Mouse (Mus musculus) ES-E14 (cell line): ENCODE measurements around the gene Lcmt1. TPM values are rescaled to one million over a fixed set of nuclear protein-coding genes. Genes with fewer than 3 reads are reported as not detected.

Source experiments
- DNase-seq: peaks from one replicate; pipeline ENCODE4 v3.0.0-alpha.2; 2013; ENCODE audit warnings: low read depth, low spot score
- H3K27ac ChIP-seq: 2 replicates; pipeline ENCODE4 v1.5.1; 2012; ENCODE audit warnings: low read depth, mild to moderate bottlenecking, low read length, moderate library complexity, mixed read lengths; ENCODE audit not compliant: poor library complexity, insufficient read depth, severe bottlenecking
- H3K36me3 ChIP-seq: 2 replicates; pipeline ENCODE4 v1.6.1; 2012; ENCODE audit warnings: mild to moderate bottlenecking, low read length, moderate library complexity, mixed read lengths; ENCODE audit not compliant: control insufficient read depth, poor library complexity, insufficient read depth, severe bottlenecking
- H3K4me1 ChIP-seq, 2 experiments: fragments of 150-350 bp in 1 of 2; sonication (generic) in 1 of 2; 2 replicates each; pipeline ENCODE4 v1.6.1; 2012; ENCODE audit warnings: low read length in 2 of 2, mild to moderate bottlenecking in 1 of 2, mixed read lengths in 1 of 2; ENCODE audit not compliant: control insufficient read depth in 2 of 2, insufficient read depth in 2 of 2, poor library complexity in 1 of 2
- H3K4me3 ChIP-seq, 2 experiments: fragments of 150-350 bp in 1 of 2; sonication (generic) in 1 of 2; 2 replicates each; pipeline ENCODE4 v1.5.1; 2012; ENCODE audit warnings: low read length in 2 of 2, low read depth in 1 of 2, mild to moderate bottlenecking in 1 of 2, mixed read lengths in 1 of 2; ENCODE audit not compliant: insufficient read depth in 1 of 2, poor library complexity in 1 of 2, severe bottlenecking in 1 of 2
- H3K9ac ChIP-seq: 2 replicates; pipeline ENCODE4 v1.6.1; 2012; ENCODE audit warnings: low read depth, mild to moderate bottlenecking, low read length, mixed read lengths; ENCODE audit not compliant: poor library complexity, insufficient read depth, severe bottlenecking
- H3K9me3 ChIP-seq: fragments of 150-350 bp; sonication (generic); 2 replicates; pipeline ENCODE4 v1.6.1; 2012; ENCODE audit warnings: low read depth, mild to moderate bottlenecking, low read length; ENCODE audit not compliant: control insufficient read depth, insufficient read depth
- CHD2 ChIP-seq: IDR thresholded peaks from 2 replicates; pipeline ENCODE4 v1.6.1; 2014; ENCODE audit warnings: mild to moderate bottlenecking, low read depth, low read length, inconsistent platforms
- HCFC1 ChIP-seq: IDR thresholded peaks from 2 replicates; pipeline ENCODE4 v1.6.1; 2012; ENCODE audit warnings: low read length, inconsistent platforms, borderline replicate concordance; ENCODE audit not compliant: insufficient read depth
- MAFK ChIP-seq: IDR thresholded peaks from 2 replicates; pipeline ENCODE4 v1.6.1; 2014; ENCODE audit warnings: mild to moderate bottlenecking, low read depth, low read length, inconsistent platforms; ENCODE audit not compliant: insufficient read depth
- ZC3H11A ChIP-seq: IDR thresholded peaks from 2 replicates; pipeline ENCODE4 v1.6.1; 2012; ENCODE audit warnings: low read depth, mild to moderate bottlenecking, inconsistent platforms, low read length, borderline replicate concordance
- ZNF384 ChIP-seq: IDR thresholded peaks from 2 replicates; pipeline ENCODE4 v1.6.1; 2012; ENCODE audit warnings: low read depth, low read length, inconsistent platforms
- in situ Hi-C, 2 experiments: fragments of 600-800 bp; cut with MboI; formaldehyde crosslinking; loops; one replicate each; pipeline ENCODE4 v1.15.1; 2025; ENCODE audit warnings: low sequenced_read_pairs in 2 of 2, inconsistent platforms in 1 of 2; ENCODE audit not compliant: unreplicated experiment in 2 of 2
- total RNA-seq: library from RNA; depleted of rRNA; stranded (reverse); fragments of 300-350 nt; gene quantifications from 2 replicates; pipeline ENCODE4 v1.2.3, GENCODE M21; 2012

The Lcmt1 gene
- total RNA-seq, 1 experiment: 31.8 TPM

GRCm38 (mm10) chr7:123450515-123450914 is 80.9 kb downstream of the Lcmt1 start:
- TF ChIP-seq ZNF384: no peak
- TF ChIP-seq HCFC1: no peak
- no peak for TF ChIP-seq ZC3H11A
- TF ChIP-seq MAFK: no peak
- H3K4me3 ChIP-seq: no peak overlapping the region

DNA sequence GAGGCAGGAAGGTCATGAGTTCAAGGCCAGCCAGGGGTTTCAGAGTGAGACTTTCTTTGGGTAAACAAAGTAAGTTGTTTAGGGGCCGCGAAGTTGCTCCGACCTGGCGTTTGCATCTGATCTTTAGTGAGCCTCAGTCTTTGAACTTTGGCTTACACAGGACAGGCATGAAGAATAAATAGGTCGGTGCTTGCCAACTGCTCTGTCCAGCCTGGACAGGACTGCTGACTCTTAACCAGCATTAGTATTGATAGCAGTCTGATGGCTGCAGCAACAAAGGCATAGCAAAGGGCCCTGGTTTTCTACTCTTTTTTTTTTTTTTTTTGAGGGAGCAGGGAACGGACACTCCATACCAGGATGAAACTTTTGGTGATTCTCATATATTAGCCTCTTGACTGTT is 83.0 kb downstream of the Lcmt1 start:
- Histone ChIP-seq H3K9me3 (no peaks in the 10 kb centered on the region), H3K27ac (no peak overlapping the region), H3K4me1 (no peaks in the 10 kb centered on the region), H3K36me3 (no peaks in the 10 kb centered on the region), H3K4me3 (no peak overlapping the region), H3K9ac (no peak overlapping the region)
- TF ChIP-seq MAFK (no peak), CHD2 (no peak), ZNF384 (no peak), ZC3H11A (no peak), HCFC1 (no peak)
- DNase-seq: no peak
- in situ Hi-C loops: loop anchor here in 1 of 2 experiments (25.0 kb wide), 2 partner anchors 240 to 415 kb away; partner anchors contain the start of gene Slc5a11

More at GRCm38 (mm10) chr7:123450515-123450914, 80.9 kb downstream of the Lcmt1 start:
- H3K9ac ChIP-seq: no peak overlapping the region
- DNase-seq: no peak
- H3K36me3 ChIP-seq: no peaks in the 10 kb centered on the region
- H3K9me3 ChIP-seq: no peaks in the 10 kb centered on the region
- no peaks in the 10 kb centered on the region for H3K4me1 ChIP-seq
- in situ Hi-C loops: loop anchor here in 1 of 2 experiments (25.0 kb wide), 2 partner anchors 238 to 413 kb away; partner anchors contain the start of gene Slc5a11
- no peak overlapping the region for H3K27ac ChIP-seq

DNA sequence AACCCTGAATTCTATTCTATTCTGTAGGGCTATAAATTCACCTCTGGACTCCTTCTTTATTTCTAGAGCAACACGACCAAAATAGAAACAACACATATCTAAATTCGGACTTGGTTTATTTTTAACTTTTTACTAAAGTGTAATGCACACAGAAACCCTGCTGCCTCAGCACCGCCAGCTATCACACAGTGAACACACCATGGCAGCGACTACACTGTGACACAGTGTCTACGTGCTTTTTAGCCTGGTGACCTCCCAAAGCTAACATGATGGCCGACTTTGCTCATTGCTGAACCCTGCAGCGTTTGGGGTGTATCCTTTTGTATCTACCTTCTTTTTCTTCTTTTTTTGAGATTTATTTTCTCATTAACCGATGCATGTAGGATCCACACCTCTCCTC is 83.5 kb downstream of the Lcmt1 start:
- H3K4me1 ChIP-seq: no peaks in the 10 kb centered on the region
- no peaks in the 10 kb centered on the region for H3K9me3 ChIP-seq
- TF ChIP-seq CHD2: no peak
- no peak for TF ChIP-seq MAFK
- TF ChIP-seq HCFC1: no peak
- TF ChIP-seq ZNF384: no peak
- no peak for TF ChIP-seq ZC3H11A
- H3K4me3 ChIP-seq: no peak overlapping the region
- no peak for DNase-seq
- in situ Hi-C loops: loop anchor here in 1 of 2 experiments (25.0 kb wide), 2 partner anchors 241 to 416 kb away; partner anchors contain the start of gene Slc5a11
- H3K36me3 ChIP-seq: no peaks in the 10 kb centered on the region
- H3K9ac ChIP-seq: no peak overlapping the region
- H3K27ac ChIP-seq: no peak overlapping the region

- Histone ChIP-seq H3K9me3 (no peaks in the 10 kb centered on the region), H3K36me3 (no peaks in the 10 kb centered on the region), H3K27ac (no peak overlapping the region), H3K4me1 (no peaks in the 10 kb centered on the region), H3K4me3 (no peak overlapping the region), H3K9ac (no peak overlapping the region)
- no peak for DNase-seq
- in situ Hi-C loops: loop anchor here in 1 of 2 experiments (25.0 kb wide), 2 partner anchors 243 to 418 kb away; partner anchors contain the start of gene Slc5a11
- no peak for TF ChIP-seq ZNF384
- TF ChIP-seq ZC3H11A: no peak
- TF ChIP-seq CHD2: no peak
Measured at GRCm38 (mm10) chr7:123455088-123455487, 85.5 kb downstream of the Lcmt1 start.

- no peak overlapping the region for H3K27ac ChIP-seq
- no peak for DNase-seq
- no peaks in the 10 kb centered on the region for H3K36me3 ChIP-seq
- no peak for TF ChIP-seq CHD2
- TF ChIP-seq ZC3H11A: no peak
- TF ChIP-seq MAFK: no peak
- TF ChIP-seq ZNF384: no peak
- no peak for TF ChIP-seq HCFC1
- no peak overlapping the region for H3K4me3 ChIP-seq
- H3K9me3 ChIP-seq: no peaks in the 10 kb centered on the region
- H3K9ac ChIP-seq: no peak overlapping the region
- H3K4me1 ChIP-seq: no peaks in the 10 kb centered on the region
- in situ Hi-C loops: loop anchor here in 1 of 2 experiments (25.0 kb wide), 2 partner anchors 246 to 421 kb away; partner anchors contain the start of gene Slc5a11
Measured at GRCm38 (mm10) chr7:123458309-123458708, 88.7 kb downstream of the Lcmt1 start.
